Mouse (Mus musculus): ENCODE measurements around the gene Vsig10.
"Not testable (repeated sequence)": the region's sequence is repeated elsewhere in the genome, so short reads cannot be mapped to it uniquely, and the experiment has no call there.

Gene Vsig10

GRCm38 (mm10) chr5:117318741-117319629 is at the start of gene Vsig10:
Vsig10 (plus strand) TSS chr5:117319083.
- DNase-seq = peak; percentile 51 to 62

- no peak for DNase-seq
Measured at GRCm38 (mm10) chr5:117269395-117269794, 49.5 kb upstream of the Vsig10 start.

- DNase-seq = peak; percentile 46 to 48
Measured at GRCm38 (mm10) chr5:117271945-117272344, 46.9 kb upstream of the Vsig10 start.

- peak in 1 of 2 experiments; percentile 42 for DNase-seq
Measured at GRCm38 (mm10) chr5:117274817-117275216, 44.1 kb upstream of the Vsig10 start.

- peak in 1 of 2 experiments; percentile 41 for DNase-seq
Measured at GRCm38 (mm10) chr5:117277784-117278183, 41.1 kb upstream of the Vsig10 start.

- no peak for DNase-seq
Measured at GRCm38 (mm10) chr5:117278809-117279668, 39.8 kb upstream of the Vsig10 start.

GRCm38 (mm10) chr5:117279669-117280050 is 39.2 kb upstream of the Vsig10 start:
- no peak for DNase-seq

GRCm38 (mm10) chr5:117281536-117281935 is 37.3 kb upstream of the Vsig10 start:
- no peak for DNase-seq

- DNase-seq = no peak
Measured at GRCm38 (mm10) chr5:117282360-117282759, 36.5 kb upstream of the Vsig10 start.

- peak in 1 of 2 experiments; percentile 43 for DNase-seq
Measured at GRCm38 (mm10) chr5:117284029-117284428, 34.9 kb upstream of the Vsig10 start.

- no peak for DNase-seq
Measured at GRCm38 (mm10) chr5:117284682-117285081, 34.2 kb upstream of the Vsig10 start.

GRCm38 (mm10) chr5:117285266-117285665 is 33.6 kb upstream of the Vsig10 start:
- DNase-seq = no peak

- no peak for DNase-seq
Measured at GRCm38 (mm10) chr5:117286286-117286685, 32.6 kb upstream of the Vsig10 start.

- DNase-seq = peak; percentile 96 to 97
Measured at GRCm38 (mm10) chr5:117286831-117287822, 31.8 kb upstream of the Vsig10 start, which contains the start of gene Pebp1. Pebp1 (minus strand) TSS chr5:117287625.

GRCm38 (mm10) chr5:117289646-117290045 is 29.2 kb upstream of the Vsig10 start:
- no peak for DNase-seq

- DNase-seq = peak in 1 of 2 experiments; percentile 51
Measured at GRCm38 (mm10) chr5:117290081-117290480, 28.8 kb upstream of the Vsig10 start.

GRCm38 (mm10) chr5:117291312-117291711 is 27.6 kb upstream of the Vsig10 start:
- no peak for DNase-seq

- DNase-seq = no peak
Measured at GRCm38 (mm10) chr5:117292547-117292946, 26.3 kb upstream of the Vsig10 start.

GRCm38 (mm10) chr5:117293776-117294175 is 25.1 kb upstream of the Vsig10 start:
- DNase-seq = not testable (repeated sequence)

GRCm38 (mm10) chr5:117295011-117295410 is 23.9 kb upstream of the Vsig10 start:
- no peak for DNase-seq

GRCm38 (mm10) chr5:117302899-117303298 is 16.0 kb upstream of the Vsig10 start:
- no peak for DNase-seq
